Mouse (Mus musculus) intestine, embryonic 15.5 days (tissue): Measurements from ENCODE around the gene Rrp12. TPM values are rescaled to one million over a fixed set of nuclear protein-coding genes. Genes with fewer than 3 reads are reported as not detected.
A peak's percentile ranks its signal among the peaks of the same experiment; 100 is the strongest.
"Not testable (repeated sequence)": the region's sequence is repeated elsewhere in the genome, so short reads cannot be mapped to it uniquely, and the experiment has no call there.

ENCODE experiments used
- ATAC-seq: fragments of 200-750 bp; cut with Nextera tagmentation; 2 replicates; pipeline ENCODE4 v1.8.0; 2017; ENCODE audit warnings: moderate TSS enrichment, moderate library complexity
- H3K27ac ChIP-seq: fragments of 300-500 bp; sonication (generic); 2 replicates; pipeline ENCODE4 v1.5.1; 2015; ENCODE audit warnings: mild to moderate bottlenecking, inconsistent platforms
- H3K27me3 ChIP-seq: fragments of 300-500 bp; sonication (generic); replicated peaks from 2 replicates; pipeline ENCODE4 v1.6.1; 2015; ENCODE audit warnings: inconsistent platforms
- H3K36me3 ChIP-seq: fragments of 300-500 bp; sonication (generic); 2 replicates; pipeline ENCODE4 v1.6.1; 2015; ENCODE audit warnings: inconsistent platforms
- H3K4me1 ChIP-seq: fragments of 300-500 bp; sonication (generic); replicated peaks from 2 replicates; pipeline ENCODE4 v1.6.1; 2015; ENCODE audit warnings: inconsistent platforms
- H3K4me2 ChIP-seq: fragments of 300-500 bp; sonication (generic); replicated peaks from 2 replicates; pipeline ENCODE4 v1.6.1; 2015; ENCODE audit warnings: mild to moderate bottlenecking, inconsistent platforms
- H3K4me3 ChIP-seq: fragments of 300-500 bp; sonication (generic); replicated peaks from 2 replicates; pipeline ENCODE4 v1.5.1; 2015; ENCODE audit warnings: inconsistent platforms
- H3K9ac ChIP-seq: fragments of 300-500 bp; sonication (generic); 2 replicates; pipeline ENCODE4 v1.6.1; 2015; ENCODE audit warnings: inconsistent platforms
- H3K9me3 ChIP-seq: fragments of 300-500 bp; sonication (generic); 2 replicates; pipeline ENCODE4 v1.6.1; 2016; ENCODE audit warnings: inconsistent platforms
- WGBS: fragments of 180-500 bp; shearing (Covaris S2); methylation state at CpG from one replicate; pipeline ENCODE4 v1.1.7; 2015; 5-methylcytosine and 5-hydroxymethylcytosine counted together
- polyA plus RNA-seq: library from polyadenylated mRNA; unstranded; fragments of >200 nt; fragmentation: Nextera tagmentation; extraction: Ambion mirVana; gene quantifications from 2 replicates; pipeline ENCODE4 v1.2.1, GENCODE M21; 2015

Rrp12 gene
- polyA plus RNA-seq, 1 experiment from 2014 or later = 18.1 TPM

- H3K4me1 ChIP-seq = 0 out of 2 replicates have a peak, but pooled peaks cover 2% of the 10 kb centered on the region
- no peaks in the 10 kb centered on the region for H3K9me3 ChIP-seq
- no peak for ATAC-seq
- no peak overlapping the region for H3K4me2 ChIP-seq
- H3K36me3 ChIP-seq = no peaks in the 10 kb centered on the region
- 37% methylated on average over 2 of the region's 2 CpGs for WGBS
- H3K9ac ChIP-seq = no peak overlapping the region
- no peaks in the 10 kb centered on the region for H3K27me3 ChIP-seq
- no peak overlapping the region for H3K27ac ChIP-seq
- H3K4me3 ChIP-seq = no peak overlapping the region
Measured at GRCm38 (mm10) chr19:41901696-41902095, 5.7 kb upstream of the Rrp12 start.

- Histone ChIP-seq H3K36me3 (no peaks in the 10 kb centered on the region), H3K4me2 (no peak overlapping the region), H3K27ac (no peak overlapping the region), H3K9ac (no peak overlapping the region), H3K27me3 (no peaks in the 10 kb centered on the region), H3K9me3 (no peaks in the 10 kb centered on the region), H3K4me3 (no peak overlapping the region), H3K4me1 (no peaks in the 10 kb centered on the region)
- 87% methylated on average over 8 of the region's 8 CpGs for WGBS
- no peak for ATAC-seq
Measured at GRCm38 (mm10) chr19:41900495-41901090, 4.6 kb upstream of the Rrp12 start.

- no peaks in the 10 kb centered on the region for H3K9me3 ChIP-seq
- no peak overlapping the region for H3K27ac ChIP-seq
- WGBS = 56% methylated on average over 4 of the region's 4 CpGs
- no peaks in the 10 kb centered on the region for H3K36me3 ChIP-seq
- H3K4me1 ChIP-seq = peaks cover 6% of the 10 kb centered on the region
- no peak overlapping the region for H3K9ac ChIP-seq
- no peak overlapping the region for H3K4me2 ChIP-seq
- no peak for ATAC-seq
- no peak overlapping the region for H3K4me3 ChIP-seq
- H3K27me3 ChIP-seq = no peaks in the 10 kb centered on the region
Measured at GRCm38 (mm10) chr19:41898860-41899259, 2.9 kb upstream of the Rrp12 start.

- Histone ChIP-seq H3K4me2 (peak overlapping the region; percentile 85), H3K27me3 (no peaks in the 10 kb centered on the region), H3K9ac (peak overlapping the region; percentile 49), H3K36me3 (no peaks in the 10 kb centered on the region), H3K27ac (no peak overlapping the region), H3K9me3 (no peaks in the 10 kb centered on the region), H3K4me1 (peaks cover 6% of the 10 kb centered on the region), H3K4me3 (peak overlapping the region; percentile 81)
- ATAC-seq = peak; percentile 34
- WGBS = 15% methylated on average over 18 of the region's 18 CpGs
Measured at GRCm38 (mm10) chr19:41896319-41896711, 342 bp upstream of the Rrp12 start.

DNA sequence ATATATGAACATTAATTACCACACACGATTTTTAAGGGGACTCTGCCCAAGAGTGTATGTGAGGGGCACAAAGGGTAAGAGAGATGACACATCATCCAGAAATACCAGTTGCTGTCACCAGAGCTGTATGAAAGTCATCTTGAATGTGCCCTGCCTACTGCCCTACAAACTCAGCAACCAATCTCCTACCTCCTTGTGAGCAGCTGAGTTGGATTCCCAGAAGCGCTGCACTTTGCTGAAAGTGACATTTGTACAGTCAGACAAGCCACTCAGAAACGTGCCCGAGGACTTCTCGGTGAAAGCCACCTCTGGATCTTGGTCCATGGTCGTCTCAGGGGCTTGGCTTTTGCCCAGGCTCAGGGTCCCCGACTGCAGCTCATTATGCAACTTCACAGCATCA, 1.0 kb downstream of the Rrp12 start:
- Histone ChIP-seq H3K27ac (no peak overlapping the region), H3K9ac (peak overlapping the region; percentile 49; the same call in 1 of the 2 replicates), H3K4me3 (peak overlapping the region; percentile 81), H3K27me3 (no peaks in the 10 kb centered on the region), H3K36me3 (no peaks in the 10 kb centered on the region), H3K4me1 (peaks cover 6% of the 10 kb centered on the region), H3K9me3 (no peaks in the 10 kb centered on the region), H3K4me2 (peak overlapping the region; percentile 85)
- ATAC-seq = no peak
- WGBS = 34% methylated on average over 7 of the region's 7 CpGs

DNA sequence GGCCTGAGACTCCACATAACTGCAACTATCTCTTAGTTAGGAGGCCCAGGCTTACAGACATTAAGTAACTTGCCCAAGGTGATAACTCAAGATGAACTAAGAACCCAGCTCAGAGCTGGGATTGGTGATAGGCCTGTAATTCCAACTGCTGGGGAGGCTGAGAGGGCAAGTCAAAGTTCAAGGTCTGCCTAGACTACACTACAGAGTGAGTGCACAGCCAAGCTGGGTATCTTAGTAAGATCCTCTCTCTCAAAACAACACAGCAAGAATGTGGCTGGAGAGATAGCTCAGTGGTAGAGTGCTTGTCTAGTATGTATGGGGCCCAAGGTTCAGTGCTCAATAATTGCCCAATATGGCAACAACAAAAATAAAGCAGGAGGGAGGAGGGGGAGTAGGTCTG, 7.8 kb downstream of the Rrp12 start:
- peak; percentile 65 for ATAC-seq
- Histone ChIP-seq H3K4me2 (no peak overlapping the region), H3K4me1 (no peaks in the 10 kb centered on the region), H3K27ac (no peak overlapping the region), H3K9ac (no peak overlapping the region), H3K9me3 (no peaks in the 10 kb centered on the region), H3K27me3 (no peaks in the 10 kb centered on the region), H3K4me3 (no peak overlapping the region), H3K36me3 (peaks cover 21% of the 10 kb centered on the region)

- no peak overlapping the region for H3K4me2 ChIP-seq
- no peak for ATAC-seq
- H3K9me3 ChIP-seq = no peaks in the 10 kb centered on the region
- no peaks in the 10 kb centered on the region for H3K4me1 ChIP-seq
- H3K4me3 ChIP-seq = no peak overlapping the region
- 89% methylated on average over 9 of the region's 9 CpGs for WGBS
- H3K27ac ChIP-seq = no peak overlapping the region
- H3K9ac ChIP-seq = no peak overlapping the region
- H3K36me3 ChIP-seq = peaks cover 33% of the 10 kb centered on the region
- no peaks in the 10 kb centered on the region for H3K27me3 ChIP-seq
Measured at GRCm38 (mm10) chr19:41883882-41884281, 12.1 kb downstream of the Rrp12 start.

- Histone ChIP-seq H3K27me3 (no peaks in the 10 kb centered on the region), H3K36me3 (peaks cover 36% of the 10 kb centered on the region), H3K9ac (no peak overlapping the region), H3K27ac (no peak overlapping the region), H3K9me3 (no peaks in the 10 kb centered on the region), H3K4me1 (no peaks in the 10 kb centered on the region), H3K4me2 (no peak overlapping the region), H3K4me3 (no peak overlapping the region)
- ATAC-seq = no peak
- 97% methylated on average over 4 of the region's 4 CpGs for WGBS
Measured at GRCm38 (mm10) chr19:41881842-41882241, 14.1 kb downstream of the Rrp12 start.

DNA sequence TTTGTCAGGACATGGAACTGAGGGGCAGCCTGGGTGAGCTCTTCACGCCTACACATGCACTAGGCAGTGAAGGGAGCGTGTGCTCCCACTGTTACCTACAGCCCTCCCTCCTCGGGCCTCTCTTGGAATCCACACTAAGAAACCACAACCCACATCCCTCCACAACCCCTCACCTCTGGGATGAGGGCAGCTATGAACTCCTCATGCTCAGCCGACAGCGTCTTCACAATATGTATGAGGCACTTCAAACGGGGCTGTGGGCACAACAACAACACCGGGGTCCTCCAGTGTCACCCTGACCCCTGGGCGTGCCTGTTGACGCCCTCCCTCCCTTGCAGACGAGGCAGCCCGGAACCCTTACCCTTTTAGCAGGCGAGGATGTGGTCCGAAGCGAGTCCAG, 21.6 kb downstream of the Rrp12 start:
- H3K4me3 ChIP-seq = no peak overlapping the region
- no peaks in the 10 kb centered on the region for H3K4me1 ChIP-seq
- H3K27me3 ChIP-seq = no peaks in the 10 kb centered on the region
- 87% methylated on average over 14 of the region's 14 CpGs for WGBS
- no peak overlapping the region for H3K9ac ChIP-seq
- H3K9me3 ChIP-seq = no peaks in the 10 kb centered on the region
- H3K27ac ChIP-seq = no peak overlapping the region
- no peak overlapping the region for H3K4me2 ChIP-seq
- no peak for ATAC-seq
- peaks cover 35% of the 10 kb centered on the region for H3K36me3 ChIP-seq

GRCm38 (mm10) chr19:41872285-41872684, 23.7 kb downstream of the Rrp12 start:
- ATAC-seq = no peak
- H3K4me3 ChIP-seq = no peak overlapping the region
- no peak overlapping the region for H3K4me2 ChIP-seq
- peaks cover 36% of the 10 kb centered on the region for H3K36me3 ChIP-seq
- H3K9ac ChIP-seq = no peak overlapping the region
- no peak overlapping the region for H3K27ac ChIP-seq
- no peaks in the 10 kb centered on the region for H3K27me3 ChIP-seq
- 93% methylated on average over 2 of the region's 2 CpGs for WGBS
- H3K4me1 ChIP-seq = no peaks in the 10 kb centered on the region
- no peaks in the 10 kb centered on the region for H3K9me3 ChIP-seq

DNA sequence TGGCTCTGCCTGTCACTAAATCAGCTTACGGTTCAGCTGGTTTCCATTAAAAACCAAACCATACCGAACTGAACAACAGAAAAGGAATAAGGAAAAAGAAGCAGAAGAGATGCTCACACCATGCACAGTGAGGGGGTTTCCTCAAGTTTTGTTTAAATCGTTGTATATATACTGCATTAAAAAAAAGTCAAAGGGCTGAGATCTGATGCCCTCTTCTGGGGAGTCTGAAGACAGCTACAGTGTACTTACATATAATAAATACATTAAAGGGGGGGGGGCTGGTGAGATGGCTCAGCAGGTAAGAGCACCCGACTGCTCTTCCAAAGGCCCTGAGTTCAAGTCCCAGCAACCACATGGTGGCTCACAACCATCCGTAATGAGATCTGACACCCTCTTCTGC, 26.0 kb downstream of the Rrp12 start:
- peaks cover 29% of the 10 kb centered on the region for H3K36me3 ChIP-seq

GRCm38 (mm10) chr19:41869296-41869695, 26.7 kb downstream of the Rrp12 start:
- H3K4me2 ChIP-seq = no peak overlapping the region
- WGBS = 93% methylated on average over 5 of the region's 5 CpGs
- H3K4me3 ChIP-seq = no peak overlapping the region
- H3K27ac ChIP-seq = no peak overlapping the region
- no peaks in the 10 kb centered on the region for H3K4me1 ChIP-seq
- H3K9ac ChIP-seq = no peak overlapping the region
- ATAC-seq = no peak
- peaks cover 26% of the 10 kb centered on the region for H3K36me3 ChIP-seq
- no peaks in the 10 kb centered on the region for H3K27me3 ChIP-seq
- H3K9me3 ChIP-seq = no peaks in the 10 kb centered on the region

More for the DNA sequence above, 26.0 kb downstream of the Rrp12 start:
- WGBS = 80% methylated on average over 5 of the region's 5 CpGs
- not testable (repeated sequence) for H3K4me1 ChIP-seq, ATAC-seq, H3K27ac ChIP-seq, H3K9me3 ChIP-seq, H3K4me2 ChIP-seq, H3K4me3 ChIP-seq, H3K9ac ChIP-seq, H3K27me3 ChIP-seq

- ATAC-seq = no peak
- Histone ChIP-seq H3K27me3 (no peaks in the 10 kb centered on the region), H3K9me3 (no peaks in the 10 kb centered on the region), H3K36me3 (peaks cover 26% of the 10 kb centered on the region), H3K9ac (no peak overlapping the region), H3K4me3 (no peak overlapping the region), H3K27ac (no peak overlapping the region), H3K4me1 (no peaks in the 10 kb centered on the region), H3K4me2 (no peak overlapping the region)
- 89% methylated on average over 8 of the region's 8 CpGs for WGBS
Measured at GRCm38 (mm10) chr19:41866707-41867106, 29.3 kb downstream of the Rrp12 start.
